In genomic region chr16:4560145-4560952, GRCm38 (mm10) we compare ENCODE assay signal across 8 mouse cellular contexts. TPM values are rescaled to one million over a fixed set of nuclear protein-coding genes. Genes with fewer than 3 reads are reported as not detected.
DNase-seq lines count a peak whose midpoint lies in the region; ATAC-seq and TF ChIP-seq lines count a peak whose summit lies in the region.

No protein-coding gene starts in this region.

- no peak for TF ChIP-seq POLR2A in spleen, adult 2 months (IDR thresholded peaks at IDR 0.05; ENCODE audit: low read depth, low read length)

- ATAC-seq in limb, embryonic 13.5 days (ENCODE audit: low FRiP score, low read depth), result peak; percentile 25
- peak; percentile 48 for ATAC-seq in midbrain, embryonic 13.5 days

- peak; percentile 53 for DNase-seq in 3T3-L1 (ENCODE audit: low read depth, low spot score)
- peak; percentile 58 for DNase-seq in adrenal gland, adult 8-10 months
- peak; percentile 82 for DNase-seq in embryo, embryonic 9.5 days (ENCODE audit: extremely low spot score)
- DNase-seq in heart, adult 18-20 months, result peak; percentile 84 to 89
- peak; percentile 74 for DNase-seq in kidney, adult 11 months
- DNase-seq in spleen, adult 2 months (ENCODE audit: low read depth in 1 of 2, low spot score in 2 of 2), result peak in 1 of 2 experiments; percentile 52

- TF ChIP-seq CTCF in spleen, adult 2 months (IDR thresholded peaks at IDR 0.05; ENCODE audit: extremely low read depth, insufficient read depth, insufficient read length, insufficient replicate concordance), result peak; percentile 46; the same call in 1 of the 2 replicates

- H3K4me1 ChIP-seq in limb, embryonic 13.5 days, result peaks cover 28% of the 10 kb centered on the region
- peaks cover 20% of the 10 kb centered on the region for H3K4me1 ChIP-seq in midbrain, embryonic 13.5 days (replicated peaks)
- no peaks in the 10 kb centered on the region; the same call in 1 of the 2 replicates for H3K4me1 ChIP-seq in spleen, adult 2 months (ENCODE audit: control insufficient read depth, insufficient read depth, insufficient read length)

- H3K27ac ChIP-seq in limb, embryonic 13.5 days, result peak overlapping the region; percentile 90
- peak overlapping the region; percentile 94 for H3K27ac ChIP-seq in midbrain, embryonic 13.5 days
- peak overlapping the region; percentile 78 for H3K27ac ChIP-seq in spleen, adult 2 months (ENCODE audit: insufficient read depth, low read length)

- H3K4me3 ChIP-seq in limb, embryonic 13.5 days, result peak overlapping the region; percentile 65
- peak overlapping the region; percentile 71 for H3K4me3 ChIP-seq in midbrain, embryonic 13.5 days (replicated peaks)
- peak overlapping the region; percentile 81 for H3K4me3 ChIP-seq in spleen, adult 2 months (ENCODE audit: extremely low read depth, insufficient read depth, insufficient read length)

- peaks cover 6% of the 10 kb centered on the region; the same call in 1 of the 2 replicates for H3K36me3 ChIP-seq in limb, embryonic 13.5 days
- H3K36me3 ChIP-seq in midbrain, embryonic 13.5 days, result no peaks in the 10 kb centered on the region
- no peaks in the 10 kb centered on the region for H3K36me3 ChIP-seq in spleen, adult 2 months (ENCODE audit: control insufficient read depth, insufficient read depth, low read length)

- H3K9me3 ChIP-seq in limb, embryonic 13.5 days, result no peaks in the 10 kb centered on the region
- H3K9me3 ChIP-seq in midbrain, embryonic 13.5 days, result no peaks in the 10 kb centered on the region

- H3K27me3 ChIP-seq in limb, embryonic 13.5 days, result no peaks in the 10 kb centered on the region
- H3K27me3 ChIP-seq in midbrain, embryonic 13.5 days, result 0 out of 2 replicates have a peak, but pooled peaks cover 3% of the 10 kb centered on the region
- H3K27me3 ChIP-seq in spleen, adult 2 months (ENCODE audit: control insufficient read depth, insufficient read depth, low read length), result no peaks in the 10 kb centered on the region

- peak overlapping the region; percentile 82 for H3K9ac ChIP-seq in limb, embryonic 13.5 days
- H3K9ac ChIP-seq in midbrain, embryonic 13.5 days (replicated peaks), result peak overlapping the region; percentile 87

- 1% methylated on average over 43 of the region's 43 CpGs for WGBS in limb, embryonic 13.5 days
- 2% methylated on average over 43 of the region's 43 CpGs for WGBS in midbrain, embryonic 13.5 days
- under 1% methylated on average over 43 of the region's 43 CpGs for WGBS in spleen, adult 2 months

- H3K4me2 ChIP-seq in limb, embryonic 13.5 days (replicated peaks), result peak overlapping the region; percentile 85
- peak overlapping the region; percentile 87 for H3K4me2 ChIP-seq in midbrain, embryonic 13.5 days (replicated peaks)

RNA-seq across cellular contexts. Expression of gene Tfap4, which starts 0.7 kb away (rescaled TPM):
- 10 to 100 TPM in 1 of 4 experiments, 1 to 10 TPM in 3; 6.1 to 10.8 (median 7.6) TPM for total RNA-seq in adrenal gland, adult 8-10 months (2022)
- total RNA-seq in heart, adult 18-20 months (2021), result 1 to 10 TPM; 2.1 to 2.6 TPM
- polyA plus RNA-seq in limb, embryonic 13.5 days (2015; fragmentation: Nextera tagmentation; extraction: Ambion mirVana), result 24.9 and 26.3 TPM in 2 replicates
- 10.5 and 11.2 TPM in 2 replicates for polyA plus RNA-seq in midbrain, embryonic 13.5 days (2015; fragmentation: Nextera tagmentation; extraction: Ambion mirVana)
- polyA plus RNA-seq in spleen, adult 2 months (2012; rRNA removed), result 5.6 and 8.7 TPM in 2 replicates

RNA-seq across cellular contexts. Expression of gene Srl, which starts 18.7 kb away (rescaled TPM):
- 10 to 100 TPM in 1 of 4 experiments, 1 to 10 TPM in 3; 5.5 to 10.2 (median 5.9) TPM for total RNA-seq in adrenal gland, adult 8-10 months (2022)
- total RNA-seq in heart, adult 18-20 months (2021), result 100 to 1,000 TPM; 782 to 831 TPM
- 38.7 and 41.8 TPM in 2 replicates for polyA plus RNA-seq in limb, embryonic 13.5 days (2015; fragmentation: Nextera tagmentation; extraction: Ambion mirVana)
- 20.5 and 21.6 TPM in 2 replicates for polyA plus RNA-seq in midbrain, embryonic 13.5 days (2015; fragmentation: Nextera tagmentation; extraction: Ambion mirVana)
- polyA plus RNA-seq in spleen, adult 2 months (2012; rRNA removed), result 0.53 and 0.68 TPM in 2 replicates

RNA-seq across cellular contexts. Expression of gene Glis2, which starts 34.2 kb away (rescaled TPM):
- total RNA-seq in adrenal gland, adult 8-10 months (2022), result 10 to 100 TPM; 14.6 to 28.9 (median 23.8) TPM
- total RNA-seq in heart, adult 18-20 months (2021), result 1 to 10 TPM; 6.2 to 8.5 TPM
- 32.0 and 39.4 TPM in 2 replicates for polyA plus RNA-seq in limb, embryonic 13.5 days (2015; fragmentation: Nextera tagmentation; extraction: Ambion mirVana)
- 20.0 and 26.3 TPM in 2 replicates for polyA plus RNA-seq in midbrain, embryonic 13.5 days (2015; fragmentation: Nextera tagmentation; extraction: Ambion mirVana)
- 11.9 and 14.1 TPM in 2 replicates for polyA plus RNA-seq in spleen, adult 2 months (2012; rRNA removed)

Comparison
In these comparisons a context has a peak if more than half of its experiments do, and no peak if none do; other contexts are left out.
1. RNA of gene Srl, which starts 18.7 kb away (polyA plus RNA-seq): 38.7 to 41.8 TPM in limb, embryonic 13.5 days and 20.5 to 21.6 TPM in midbrain, embryonic 13.5 days; 0.53 to 0.68 TPM in spleen, adult 2 months; every median in the first group is over 10 times any median in the second.
2. Peak in every context shown above with its lines, with median percentiles within 50 percentile points of each other: H3K27ac ChIP-seq and H3K4me3 ChIP-seq.